Mouse (Mus musculus) mature B cell (primary cell): ENCODE data around the gene Aadacl2.

Source experiments
- in situ Hi-C: fragments of 300-500 bp; cut with MboI; formaldehyde crosslinking; loops from 2 replicates; pipeline ENCODE4 v1.14.3; 2019

Aadacl2 gene

DNA sequence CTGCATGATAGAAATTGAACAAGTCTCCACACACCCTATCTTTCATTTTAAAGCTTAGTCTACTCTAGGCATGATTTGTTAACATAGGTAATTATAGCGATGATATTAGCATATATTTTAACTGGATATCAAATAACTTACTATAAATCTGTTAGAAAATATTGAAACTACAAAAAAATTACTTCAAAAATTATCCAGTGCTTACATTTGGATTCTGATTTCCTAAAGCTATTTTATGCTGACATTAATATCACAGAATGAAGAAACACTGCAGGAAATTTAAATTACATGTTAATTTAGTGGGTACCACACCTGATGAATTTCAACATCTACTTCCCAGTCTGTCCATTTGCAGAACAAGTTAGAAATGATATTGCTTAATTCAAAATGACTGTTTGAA, at the start of gene Aadacl2:
Gene Aadacl2, plus strand, starts transcription at position 301 of the 400 bp plus-strand sequence.
- in situ Hi-C loops: no loop called here

DNA sequence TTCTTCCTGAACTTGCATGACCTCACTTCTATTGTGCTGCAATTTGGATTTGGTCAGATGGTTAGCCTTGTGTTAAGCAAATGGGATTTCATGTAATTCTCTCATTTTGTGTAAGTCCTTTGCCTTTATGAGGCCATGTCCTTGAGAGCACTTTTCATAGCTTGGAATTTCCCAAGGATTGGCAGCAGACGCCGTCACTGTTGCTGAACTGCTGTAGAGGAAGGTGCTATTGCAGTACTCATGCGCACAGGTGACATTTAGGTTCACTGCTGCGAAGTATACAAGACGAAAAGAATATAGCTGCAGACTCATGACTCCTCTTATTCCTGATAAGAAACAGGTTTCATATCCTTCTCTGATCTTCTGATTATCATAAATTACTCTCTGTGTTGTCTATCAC, 35.7 kb upstream of the Aadacl2 start:
- in situ Hi-C loops: no loop called here

DNA sequence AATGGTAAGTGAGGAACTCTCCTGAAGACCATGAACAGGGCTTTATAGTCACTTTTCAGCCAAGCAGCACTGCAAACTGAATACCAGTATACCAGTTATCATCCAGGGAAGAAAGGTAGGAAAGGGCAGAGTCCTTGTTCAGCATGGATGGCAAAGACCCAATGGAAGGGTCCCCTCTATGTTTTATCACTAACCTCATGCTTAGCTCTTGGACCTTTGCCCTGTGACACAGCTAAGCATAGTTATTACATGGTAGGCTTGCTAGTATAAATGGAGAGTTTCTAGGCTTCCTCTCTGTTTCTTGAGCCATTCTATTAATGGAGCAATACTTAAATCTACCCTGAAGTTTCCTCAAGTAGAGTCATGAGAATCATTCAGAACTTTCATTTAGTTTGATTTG, 32.0 kb upstream of the Aadacl2 start:
- in situ Hi-C loops: no loop called here

- in situ Hi-C loops: no loop called here
Measured at GRCm38 (mm10) chr3:60003622-60004021, 2.9 kb upstream of the Aadacl2 start.

- in situ Hi-C loops: no loop called here
Measured at GRCm38 (mm10) chr3:60025417-60025816, 18.9 kb downstream of the Aadacl2 start, which contains the start of gene Aadac. Aadac (plus strand) TSS chr3:60025717.

DNA sequence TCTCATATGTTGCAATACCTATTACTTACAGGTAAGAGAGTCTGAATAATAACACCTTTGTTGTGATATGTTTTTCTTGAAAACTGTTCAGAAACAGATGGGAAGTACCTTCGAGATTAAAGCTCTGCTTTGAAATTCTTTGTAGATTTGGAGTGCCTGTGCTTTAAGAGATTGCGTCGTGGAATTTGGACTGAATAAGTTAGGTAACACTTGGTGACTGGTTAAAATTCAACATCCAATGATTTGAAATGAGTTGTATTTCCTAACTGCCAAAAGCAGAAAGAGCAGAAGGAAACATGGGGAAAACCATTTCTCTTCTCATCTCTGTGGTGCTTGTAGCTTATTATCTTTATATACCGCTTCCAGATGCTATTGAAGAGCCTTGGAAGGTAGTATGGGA, 25.0 kb downstream of the Aadacl2 start:
- in situ Hi-C loops: no loop called here

GRCm38 (mm10) chr3:60046221-60046913, 39.8 kb downstream of the Aadacl2 start:
- in situ Hi-C loops: no loop called here

DNA sequence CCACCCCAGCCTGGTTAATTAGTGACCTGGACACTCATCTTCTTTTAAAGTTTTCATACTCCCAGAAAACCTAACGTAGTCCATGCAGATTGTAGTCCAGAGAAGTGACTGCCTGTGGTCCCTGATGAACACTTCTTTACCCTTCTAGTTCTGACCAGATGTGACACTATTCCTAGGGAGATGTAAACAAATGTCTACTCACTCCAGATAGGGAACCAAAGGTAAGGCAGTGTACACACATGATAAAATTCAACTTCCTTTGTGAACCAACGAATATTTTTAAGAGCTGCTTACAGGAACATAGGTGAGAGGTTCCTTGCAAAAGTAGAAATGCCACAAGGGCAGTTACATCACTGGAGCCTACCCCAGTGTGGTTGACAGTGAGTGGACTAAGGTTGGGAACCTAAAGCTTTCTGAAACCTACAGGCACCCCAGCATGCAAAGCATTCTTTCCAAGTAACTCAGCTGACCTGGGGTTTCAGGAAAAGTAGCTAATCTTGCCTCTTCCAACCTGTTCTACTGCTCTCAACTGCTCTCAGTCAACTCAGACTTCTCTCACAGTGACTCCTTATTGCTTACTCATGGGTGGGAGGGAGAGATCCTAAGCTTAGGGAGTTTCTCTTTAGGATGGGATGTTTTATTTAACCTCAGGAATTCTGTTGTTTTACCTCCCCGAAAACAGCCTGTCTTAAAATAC, 46.8 kb downstream of the Aadacl2 start:
- in situ Hi-C loops: no loop called here

- in situ Hi-C loops: no loop called here
Measured at GRCm38 (mm10) chr3:60053931-60054330, 47.4 kb downstream of the Aadacl2 start.

DNA sequence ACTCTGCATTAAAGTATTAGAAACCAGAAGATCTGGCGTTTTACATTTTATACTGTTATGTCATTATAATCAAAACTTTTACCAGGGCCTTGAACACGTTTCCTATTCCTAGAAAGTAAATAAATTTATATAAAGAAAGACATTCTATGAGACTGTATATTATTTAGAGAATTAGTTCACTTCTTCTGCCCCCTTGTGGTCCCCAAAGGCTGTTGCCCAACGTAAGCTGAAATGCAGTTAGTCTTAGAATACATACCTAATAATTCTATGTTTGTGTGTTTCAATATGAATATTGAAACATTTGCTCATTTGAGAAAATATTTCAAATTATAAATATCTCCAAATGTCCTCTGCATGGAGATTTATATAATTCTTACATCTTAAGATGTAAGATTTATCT, 49.9 kb downstream of the Aadacl2 start:
- in situ Hi-C loops: no loop called here

DNA sequence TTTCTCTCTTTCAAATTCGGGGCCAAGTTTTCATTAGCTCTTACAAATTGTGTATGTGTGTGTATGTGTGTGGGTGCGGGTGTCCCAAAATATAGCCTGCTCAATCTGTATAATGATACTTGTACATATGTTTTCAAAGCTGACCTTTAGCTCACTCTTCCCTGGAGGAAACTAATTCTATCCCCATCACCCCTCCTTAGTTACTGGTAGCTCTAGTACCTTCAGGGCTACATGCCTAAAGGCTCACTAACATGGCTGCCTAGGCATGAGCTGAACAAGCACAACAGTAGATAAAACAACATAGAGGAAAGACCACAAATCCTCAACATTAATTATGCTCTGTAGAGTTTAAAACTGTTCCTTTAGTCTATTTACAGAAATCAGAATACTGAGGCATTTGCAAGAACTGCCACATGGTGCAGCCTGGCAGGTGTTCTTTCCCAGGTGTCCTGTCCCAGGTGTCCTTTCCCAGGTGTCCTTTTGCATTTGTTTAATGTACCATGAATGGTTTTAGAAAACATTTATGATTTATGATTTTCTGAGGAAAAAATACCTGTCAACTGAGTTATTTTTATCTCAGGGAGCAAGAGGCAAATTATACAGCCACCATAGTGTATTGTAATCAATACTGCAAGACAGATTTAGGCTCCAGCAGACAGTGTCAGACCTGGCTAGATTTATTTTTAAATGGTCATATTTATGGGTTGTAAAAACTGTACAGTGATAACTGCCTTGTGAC, 50.7 kb downstream of the Aadacl2 start:
- in situ Hi-C loops: no loop called here

DNA sequence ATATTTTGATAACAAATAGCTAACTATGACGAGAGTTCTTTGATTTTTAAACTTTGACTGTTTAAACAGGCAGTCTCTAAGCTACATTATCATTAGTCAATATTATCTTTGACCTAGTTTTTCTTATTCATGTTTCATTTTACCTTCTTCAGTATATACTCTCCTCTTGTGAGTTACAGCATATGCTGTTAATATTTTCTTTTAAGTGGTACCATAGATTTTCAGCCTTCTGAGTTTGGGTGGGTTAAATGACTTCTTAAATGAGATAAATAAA, 51.2 kb downstream of the Aadacl2 start:
- in situ Hi-C loops: no loop called here
